Mouse (Mus musculus): Measurements from ENCODE around the gene Gpsm3. TPM values are rescaled to one million over a fixed set of nuclear protein-coding genes. Genes with fewer than 3 reads are reported as not detected.

Gpsm3 gene
- polyA plus RNA-seq, 1 experiment from 2014 or later, result 2.6 TPM

GRCm38 (mm10) chr17:34631647-34632046, 42.0 kb downstream of the Gpsm3 start:
- peak overlapping the region; percentile 73 for H3K4me2 ChIP-seq
- peak overlapping the region; percentile 41 for H3K4me3 ChIP-seq (replicated peaks)
- H3K9ac ChIP-seq (replicated peaks), result peak overlapping the region; percentile 48
- 6% methylated on average over 12 of the region's 12 CpGs for WGBS
- H3K4me1 ChIP-seq (replicated peaks), result peaks cover 48% of the 10 kb centered on the region
- no peak overlapping the region for H3K27ac ChIP-seq
- H3K27me3 ChIP-seq, result peaks cover 71% of the 10 kb centered on the region
- no peaks in the 10 kb centered on the region for H3K9me3 ChIP-seq
- H3K36me3 ChIP-seq, result no peaks in the 10 kb centered on the region
- no peak for ATAC-seq (ENCODE audit: insufficient number of reproducible peaks, insufficient read depth, low FRiP score, low TSS enrichment, low read depth)

GRCm38 (mm10) chr17:34632261-34632691, 42.7 kb downstream of the Gpsm3 start:
- Histone ChIP-seq H3K9ac (replicated peaks) (peak overlapping the region; percentile 48; the same call in 1 of the 2 replicates), H3K4me2 (peak overlapping the region; percentile 73), H3K4me3 (replicated peaks) (peak overlapping the region; percentile 41), H3K9me3 (no peaks in the 10 kb centered on the region), H3K4me1 (replicated peaks) (peaks cover 48% of the 10 kb centered on the region), H3K36me3 (no peaks in the 10 kb centered on the region), H3K27me3 (peaks cover 75% of the 10 kb centered on the region), H3K27ac (no peak overlapping the region)
- 0 out of 2 replicates have a peak, but pooled peaks have one; percentile 35 for ATAC-seq (ENCODE audit: insufficient number of reproducible peaks, insufficient read depth, low FRiP score, low TSS enrichment, low read depth)
- 2% methylated on average over 26 of the region's 26 CpGs for WGBS

GRCm38 (mm10) chr17:34635671-34636070, 46.1 kb downstream of the Gpsm3 start:
- H3K4me2 ChIP-seq, result no peak overlapping the region
- H3K4me3 ChIP-seq (replicated peaks), result no peak overlapping the region
- no peaks in the 10 kb centered on the region for H3K36me3 ChIP-seq
- ATAC-seq (ENCODE audit: insufficient number of reproducible peaks, insufficient read depth, low FRiP score, low TSS enrichment, low read depth), result no peak
- no peak overlapping the region for H3K27ac ChIP-seq
- H3K27me3 ChIP-seq, result peaks cover 51% of the 10 kb centered on the region
- 0 out of 2 replicates have a peak, but pooled peaks cover 6% of the 10 kb centered on the region for H3K9me3 ChIP-seq
- no peak overlapping the region for H3K9ac ChIP-seq (replicated peaks)
- H3K4me1 ChIP-seq (replicated peaks), result peaks cover 21% of the 10 kb centered on the region
- WGBS, result 74% methylated on average over 2 of the region's 2 CpGs

GRCm38 (mm10) chr17:34637459-34637858, 47.9 kb downstream of the Gpsm3 start:
- Histone ChIP-seq H3K9ac (replicated peaks) (no peak overlapping the region), H3K27me3 (peaks cover 33% of the 10 kb centered on the region), H3K9me3 (0 out of 2 replicates have a peak, but pooled peaks cover 6% of the 10 kb centered on the region), H3K4me3 (replicated peaks) (no peak overlapping the region), H3K4me1 (replicated peaks) (peaks cover 13% of the 10 kb centered on the region), H3K36me3 (no peaks in the 10 kb centered on the region), H3K4me2 (no peak overlapping the region), H3K27ac (no peak overlapping the region)
- no peak for ATAC-seq (ENCODE audit: insufficient number of reproducible peaks, insufficient read depth, low FRiP score, low TSS enrichment, low read depth)
- WGBS, result 64% methylated on average over 3 of the region's 3 CpGs

GRCm38 (mm10) chr17:34639461-34640255, 50.1 kb downstream of the Gpsm3 start:
- no peaks in the 10 kb centered on the region for H3K36me3 ChIP-seq
- peaks cover 16% of the 10 kb centered on the region for H3K27me3 ChIP-seq
- H3K27ac ChIP-seq, result no peak overlapping the region; the same call in 1 of the 2 replicates
- peaks cover 13% of the 10 kb centered on the region for H3K4me1 ChIP-seq (replicated peaks)
- H3K9ac ChIP-seq (replicated peaks), result no peak overlapping the region
- 0 out of 2 replicates have a peak, but pooled peaks cover 6% of the 10 kb centered on the region for H3K9me3 ChIP-seq
- no peak overlapping the region for H3K4me2 ChIP-seq
- no peak for ATAC-seq (ENCODE audit: insufficient number of reproducible peaks, insufficient read depth, low FRiP score, low TSS enrichment, low read depth)
- WGBS, result 79% methylated on average over 7 of the region's 7 CpGs
- H3K4me3 ChIP-seq (replicated peaks), result no peak overlapping the region

GRCm38 (mm10) chr17:34640778-34641601, 51.4 kb downstream of the Gpsm3 start:
- Histone ChIP-seq H3K36me3 (peaks cover 5% of the 10 kb centered on the region; the same call in 1 of the 2 replicates), H3K27ac (peak overlapping the region; percentile 91), H3K9me3 (0 out of 2 replicates have a peak, but pooled peaks cover 6% of the 10 kb centered on the region), H3K4me3 (replicated peaks) (no peak overlapping the region), H3K4me1 (replicated peaks) (peaks cover 22% of the 10 kb centered on the region), H3K4me2 (peak overlapping the region; percentile 28), H3K27me3 (peaks cover 10% of the 10 kb centered on the region; the same call in 1 of the 2 replicates), H3K9ac (replicated peaks) (peak overlapping the region; percentile 40)
- peak; percentile 61 for ATAC-seq (ENCODE audit: insufficient number of reproducible peaks, insufficient read depth, low FRiP score, low TSS enrichment, low read depth)
- WGBS, result 14% methylated on average over 11 of the region's 11 CpGs

Other genes with a start within 250 kb of the Gpsm3 start
- gene Btnl2, start 235.0 kb upstream of the Gpsm3 start, polyA plus RNA-seq (2016; fragmentation: Nextera tagmentation; extraction: Ambion mirVana), result not detected in 2 replicates
- gene Btnl1, start 212.7 kb upstream of the Gpsm3 start, polyA plus RNA-seq (2016; fragmentation: Nextera tagmentation; extraction: Ambion mirVana), result not detected in 2 replicates
- 0.40 and 1.3 TPM in 2 replicates for gene BC051142, start 191.0 kb upstream of the Gpsm3 start, polyA plus RNA-seq (2016; fragmentation: Nextera tagmentation; extraction: Ambion mirVana)
- not detected in 2 replicates for gene Btnl4, start 112.5 kb upstream of the Gpsm3 start, polyA plus RNA-seq (2016; fragmentation: Nextera tagmentation; extraction: Ambion mirVana)
- not detected in 2 replicates for gene Btnl6, start 72.5 kb upstream of the Gpsm3 start, polyA plus RNA-seq (2016; fragmentation: Nextera tagmentation; extraction: Ambion mirVana)
- gene Notch4, start 25.5 kb upstream of the Gpsm3 start, polyA plus RNA-seq (2016; fragmentation: Nextera tagmentation; extraction: Ambion mirVana), result 4.9 and 6.3 TPM in 2 replicates
- 24.6 and 26.6 TPM in 2 replicates for gene Pbx2, start 1.5 kb downstream of the Gpsm3 start, polyA plus RNA-seq (2016; fragmentation: Nextera tagmentation; extraction: Ambion mirVana)
- gene Ager, start 8.1 kb downstream of the Gpsm3 start, polyA plus RNA-seq (2016; fragmentation: Nextera tagmentation; extraction: Ambion mirVana), result 2.8 and 3.5 TPM in 2 replicates
- 143 and 145 TPM in 2 replicates for gene Rnf5, start 13.9 kb downstream of the Gpsm3 start, polyA plus RNA-seq (2016; fragmentation: Nextera tagmentation; extraction: Ambion mirVana)
- gene Agpat1, start 14.5 kb downstream of the Gpsm3 start, polyA plus RNA-seq (2016; fragmentation: Nextera tagmentation; extraction: Ambion mirVana), result 50.5 and 53.4 TPM in 2 replicates
- gene Egfl8, start 26.2 kb downstream of the Gpsm3 start, polyA plus RNA-seq (2016; fragmentation: Nextera tagmentation; extraction: Ambion mirVana), result 3.0 and 3.4 TPM in 2 replicates
- 15.9 and 17.6 TPM in 2 replicates for gene Ppt2, start 38.7 kb downstream of the Gpsm3 start, polyA plus RNA-seq (2016; fragmentation: Nextera tagmentation; extraction: Ambion mirVana)
- 0.20 and 0.28 TPM in 2 replicates for gene Prrt1, start 39.7 kb downstream of the Gpsm3 start, polyA plus RNA-seq (2016; fragmentation: Nextera tagmentation; extraction: Ambion mirVana)
- 14.0 and 19.5 TPM in 2 replicates for gene Fkbpl, start 55.0 kb downstream of the Gpsm3 start, polyA plus RNA-seq (2016; fragmentation: Nextera tagmentation; extraction: Ambion mirVana)
- gene Atf6b, start 57.3 kb downstream of the Gpsm3 start, polyA plus RNA-seq (2016; fragmentation: Nextera tagmentation; extraction: Ambion mirVana), result 94.8 and 103 TPM in 2 replicates
- gene Tnxb, start 80.7 kb downstream of the Gpsm3 start, polyA plus RNA-seq (2016; fragmentation: Nextera tagmentation; extraction: Ambion mirVana), result not detected in 2 replicates
- gene C4b, start 154.1 kb downstream of the Gpsm3 start, polyA plus RNA-seq (2016; fragmentation: Nextera tagmentation; extraction: Ambion mirVana), result not detected in 2 replicates
- not detected in 2 replicates for gene Cyp21a1, start 214.8 kb downstream of the Gpsm3 start, polyA plus RNA-seq (2016; fragmentation: Nextera tagmentation; extraction: Ambion mirVana)
- gene Stk19, start 247.1 kb downstream of the Gpsm3 start, polyA plus RNA-seq (2016; fragmentation: Nextera tagmentation; extraction: Ambion mirVana), result 24.9 and 26.2 TPM in 2 replicates
- gene Dxo, start 247.2 kb downstream of the Gpsm3 start, polyA plus RNA-seq (2016; fragmentation: Nextera tagmentation; extraction: Ambion mirVana), result 70.8 and 81.7 TPM in 2 replicates

Measured in limb, embryonic 12.5 days (tissue).